Mouse (Mus musculus) heart, postnatal 10 days (tissue): Measurements from ENCODE around the gene Helq. TPM values are rescaled to one million over a fixed set of nuclear protein-coding genes. Genes with fewer than 3 reads are reported as not detected.

ENCODE experiments used
- total RNA-seq, 2 experiments: library from RNA; stranded (reverse); gene quantifications; 2 replicates each; pipeline ENCODE4 v1.2.3; 2021

Gene Helq
- total RNA-seq, 2 experiments from 2014 or later, result 4.8 to 5.9 TPM

Other genes with a start within 250 kb of the Helq start
- gene Plac8, start 226.4 kb downstream of the Helq start, total RNA-seq, result 1 to 10 TPM; 2.1 to 3.1 TPM
- 10 to 100 TPM; 61.8 to 62.4 TPM for gene Coq2, start 123.5 kb downstream of the Helq start, total RNA-seq
- under 1 TPM; 0.74 to 0.79 TPM for gene Hpse, start 78.9 kb downstream of the Helq start, total RNA-seq
- gene Mrps18c, start within 50 bp of the Helq start, total RNA-seq, result 10 to 100 TPM; 83.3 to 85.1 TPM
- gene Abraxas1, start 22.4 kb upstream of the Helq start, total RNA-seq, result 10 to 100 TPM; 12.8 to 17.4 TPM
- 10 to 100 TPM; 28.3 to 43.5 TPM for gene Gpat3, start 47.1 kb upstream of the Helq start, total RNA-seq